Mouse (Mus musculus): ENCODE results near the gene Cacna1b. TPM values are rescaled to one million over a fixed set of nuclear protein-coding genes. Genes with fewer than 3 reads are reported as not detected.

The Cacna1b gene
- total RNA-seq, 2 experiments from 2014 or later, result 0.08 to 0.10 TPM

GRCm38 (mm10) chr2:24556347-24556746, 206.6 kb downstream of the Cacna1b start:
- ATAC-seq (replicated peaks; ENCODE audit: poor library complexity), result no peak

GRCm38 (mm10) chr2:24553962-24554361, 209.0 kb downstream of the Cacna1b start:
- no peak for ATAC-seq (replicated peaks; ENCODE audit: poor library complexity)

Other genes with a start within 250 kb of the Cacna1b start
- gene Ehmt1, start 156.5 kb upstream of the Cacna1b start, total RNA-seq (2015), result 34.4 and 36.7 TPM in 2 replicates
- gene Ehmt1, start 156.5 kb upstream of the Cacna1b start, total RNA-seq (2017), result 63.1 and 87.0 TPM in 2 replicates
- gene Arrdc1, start 172.1 kb upstream of the Cacna1b start, total RNA-seq (2015), result 24.5 and 29.2 TPM in 2 replicates
- gene Arrdc1, start 172.1 kb upstream of the Cacna1b start, total RNA-seq (2017), result 48.3 and 58.9 TPM in 2 replicates
- 16.0 and 19.1 TPM in 2 replicates for gene Zmynd19, start 186.6 kb upstream of the Cacna1b start, total RNA-seq (2015)
- gene Zmynd19, start 186.6 kb upstream of the Cacna1b start, total RNA-seq (2017), result 42.9 and 62.2 TPM in 2 replicates
- 20.8 TPM in 2 replicates for gene Dph7, start 199.2 kb upstream of the Cacna1b start, total RNA-seq (2015)
- gene Dph7, start 199.2 kb upstream of the Cacna1b start, total RNA-seq (2017), result 15.5 and 26.2 TPM in 2 replicates
- 70.4 and 82.4 TPM in 2 replicates for gene Mrpl41, start 211.9 kb upstream of the Cacna1b start, total RNA-seq (2015)
- 117 and 161 TPM in 2 replicates for gene Mrpl41, start 211.9 kb upstream of the Cacna1b start, total RNA-seq (2017)
- gene Pnpla7, start 212.9 kb upstream of the Cacna1b start, total RNA-seq (2015), result 28.4 and 28.7 TPM in 2 replicates
- 29.6 and 30.4 TPM in 2 replicates for gene Pnpla7, start 212.9 kb upstream of the Cacna1b start, total RNA-seq (2017)

All from megakaryocyte progenitor cell, adult 5-6 weeks (primary cell).